Mouse (Mus musculus): Measurements from ENCODE around the gene Eml3. TPM values are rescaled to one million over a fixed set of nuclear protein-coding genes. Genes with fewer than 3 reads are reported as not detected.

Gene Eml3
- 22.1 and 29.4 TPM in 2 replicates for polyA plus RNA-seq (2015; fragmentation: Nextera tagmentation; extraction: Ambion mirVana)

DNA sequence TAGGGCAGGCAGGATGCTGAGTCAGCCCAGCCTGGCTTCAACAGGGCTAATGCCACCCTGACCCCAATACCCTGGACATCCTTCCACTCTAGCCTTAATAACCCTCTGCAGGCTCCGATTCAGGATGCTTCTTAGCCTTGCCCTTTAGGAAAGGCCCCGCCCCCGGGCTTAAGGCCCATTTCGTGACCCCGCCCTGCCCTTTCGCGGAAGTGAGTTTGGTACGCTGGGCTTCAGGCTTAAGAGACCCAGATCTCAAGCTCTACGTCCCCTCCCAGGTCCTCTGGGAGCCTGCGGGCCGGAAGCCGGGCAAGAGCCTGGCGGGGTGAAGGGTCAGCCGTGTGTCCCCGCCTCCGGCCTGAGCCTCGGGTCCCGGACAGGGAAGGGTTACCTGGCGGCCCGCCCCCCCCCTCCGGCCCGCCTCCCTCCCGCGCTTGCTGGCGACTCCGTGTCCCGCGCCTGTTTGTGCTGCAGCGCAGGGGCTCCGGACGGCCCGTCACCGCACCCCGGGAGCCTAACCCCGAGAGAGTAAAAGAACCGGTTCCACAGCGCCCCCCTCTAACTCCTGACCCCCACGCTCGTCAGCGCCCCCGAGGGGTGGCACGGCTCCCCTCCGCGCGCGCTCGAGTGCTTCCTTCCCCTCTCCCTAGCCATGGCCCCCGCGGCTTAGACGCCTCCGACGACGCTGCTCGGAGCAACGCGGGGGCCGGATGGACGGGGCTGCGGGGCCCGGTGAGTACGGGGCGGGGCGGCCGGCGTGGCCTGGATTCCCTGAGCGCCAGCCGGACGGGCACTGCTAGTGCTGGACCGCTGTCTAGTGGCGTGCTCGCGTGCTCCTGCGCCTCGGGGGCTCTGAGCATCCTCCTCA lies at the start of gene Eml3, which contains the start of gene Rom1:
Gene Eml3 (plus strand): TSS at position 329 of the 865 bp plus-strand sequence.
Gene Rom1 (minus strand): TSS at position 133 of the 865 bp plus-strand sequence.

DNA sequence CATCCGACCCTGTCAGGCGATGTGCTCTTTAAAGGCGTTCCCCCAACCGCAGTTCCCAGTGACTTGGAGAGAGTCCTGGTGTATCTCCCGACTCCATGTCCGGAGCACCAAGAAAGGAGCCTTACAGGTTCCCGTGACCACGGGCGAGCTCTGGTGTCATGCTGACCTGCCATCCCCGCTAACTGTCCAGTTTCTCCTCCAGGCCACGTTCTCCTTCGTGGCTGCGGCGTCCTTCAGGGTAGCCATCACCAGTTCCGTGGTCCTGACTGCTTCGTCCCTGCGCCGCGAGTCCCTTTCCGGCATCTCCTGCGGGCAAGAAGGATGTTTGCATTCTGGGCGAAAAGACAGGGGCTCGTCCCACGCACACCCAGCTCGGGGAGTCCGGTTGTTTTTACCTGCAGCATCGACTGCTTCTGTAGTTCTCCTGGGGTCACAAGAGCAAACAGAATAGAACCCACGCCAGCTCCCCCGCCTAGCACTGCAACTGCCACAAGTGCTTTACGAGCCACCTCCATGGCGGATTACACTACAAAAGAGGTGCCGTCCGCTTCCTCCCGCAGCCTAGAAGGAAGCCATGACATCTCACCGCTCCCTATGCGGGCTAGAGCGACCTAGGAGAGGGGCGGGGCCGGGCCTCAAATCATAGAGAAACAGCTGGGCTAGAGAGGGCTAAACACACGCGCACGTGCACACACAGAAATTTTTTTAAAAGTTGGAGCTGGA lies 48.9 kb upstream of the Eml3 start, which contains the start of gene Uqcc3:
Gene Uqcc3 (minus strand): TSS at position 613 of the 723 bp plus-strand sequence.

DNA sequence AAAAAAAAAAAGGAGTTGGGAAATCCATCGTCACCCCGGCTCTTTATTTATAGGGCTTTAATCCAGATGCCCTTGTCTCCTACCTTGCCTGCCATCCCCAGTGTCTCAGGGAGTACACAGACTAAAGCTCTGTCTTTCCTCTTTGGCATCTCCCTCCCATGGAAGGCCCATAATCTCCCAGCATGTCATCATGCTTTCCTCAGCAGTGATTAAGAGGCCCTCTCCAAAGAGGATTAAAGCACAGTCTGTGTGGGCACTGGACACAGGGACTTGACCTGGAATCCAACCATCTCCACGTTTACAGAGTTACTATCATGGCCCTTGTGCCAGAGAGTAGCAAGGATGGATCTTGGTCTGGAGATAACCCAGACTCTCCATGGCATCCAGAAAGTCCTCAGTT lies 45.7 kb upstream of the Eml3 start, which contains the start of the genes Lbhd1 and Gm49403:
Gene Lbhd1 (plus strand): TSS at position 117 of the 400 bp plus-strand sequence.
Gene Gm49403 (plus strand): TSS at position 315 of the 400 bp plus-strand sequence.

DNA sequence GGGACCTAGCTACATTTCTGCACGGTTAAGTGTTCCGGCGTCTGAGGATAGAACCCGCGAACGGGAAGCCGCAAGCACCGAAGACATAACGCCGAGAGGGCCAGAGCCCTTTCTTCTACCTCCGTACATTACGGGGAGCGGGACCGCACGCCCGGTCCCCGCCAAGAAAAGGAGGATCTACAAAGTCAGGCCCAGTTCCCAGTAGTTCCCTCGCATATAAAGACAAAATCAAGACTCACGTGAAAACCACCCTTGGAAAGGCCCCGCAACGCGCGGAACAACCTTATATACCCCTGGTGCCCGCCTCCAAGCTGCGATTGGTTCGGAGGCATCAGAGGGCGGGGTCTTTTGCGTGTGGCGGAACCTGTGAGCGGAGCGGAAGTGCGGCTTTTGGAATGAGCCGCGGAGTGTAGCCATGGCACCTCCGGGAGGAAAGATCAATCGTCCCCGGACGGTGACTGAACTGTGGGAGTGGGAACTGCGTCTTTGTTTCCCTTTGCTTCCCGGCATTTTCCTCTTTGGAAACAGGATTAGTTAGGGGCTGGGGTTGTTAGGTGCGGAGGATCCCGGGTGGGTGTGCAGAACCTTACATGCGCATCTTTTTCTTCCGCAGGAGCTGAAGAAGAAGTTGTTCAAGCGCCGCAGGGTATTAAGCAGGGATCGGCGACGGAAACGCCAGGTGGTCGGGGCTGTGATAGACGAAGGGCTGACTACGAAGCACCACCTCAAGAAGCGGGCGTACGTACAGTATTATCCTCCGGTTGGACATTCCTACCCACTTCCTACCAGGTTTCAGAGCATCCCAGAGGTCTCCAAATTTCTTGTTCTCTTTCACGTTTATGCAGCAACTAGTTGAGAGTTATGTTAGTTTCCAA lies 40.6 kb upstream of the Eml3 start, which contains the start of the genes 1810009A15Rik and Gm49416:
Gene 1810009A15Rik (plus strand): TSS at position 343 of the 875 bp plus-strand sequence.
Gene Gm49416 (plus strand): TSS at position 416 of the 875 bp plus-strand sequence.

DNA sequence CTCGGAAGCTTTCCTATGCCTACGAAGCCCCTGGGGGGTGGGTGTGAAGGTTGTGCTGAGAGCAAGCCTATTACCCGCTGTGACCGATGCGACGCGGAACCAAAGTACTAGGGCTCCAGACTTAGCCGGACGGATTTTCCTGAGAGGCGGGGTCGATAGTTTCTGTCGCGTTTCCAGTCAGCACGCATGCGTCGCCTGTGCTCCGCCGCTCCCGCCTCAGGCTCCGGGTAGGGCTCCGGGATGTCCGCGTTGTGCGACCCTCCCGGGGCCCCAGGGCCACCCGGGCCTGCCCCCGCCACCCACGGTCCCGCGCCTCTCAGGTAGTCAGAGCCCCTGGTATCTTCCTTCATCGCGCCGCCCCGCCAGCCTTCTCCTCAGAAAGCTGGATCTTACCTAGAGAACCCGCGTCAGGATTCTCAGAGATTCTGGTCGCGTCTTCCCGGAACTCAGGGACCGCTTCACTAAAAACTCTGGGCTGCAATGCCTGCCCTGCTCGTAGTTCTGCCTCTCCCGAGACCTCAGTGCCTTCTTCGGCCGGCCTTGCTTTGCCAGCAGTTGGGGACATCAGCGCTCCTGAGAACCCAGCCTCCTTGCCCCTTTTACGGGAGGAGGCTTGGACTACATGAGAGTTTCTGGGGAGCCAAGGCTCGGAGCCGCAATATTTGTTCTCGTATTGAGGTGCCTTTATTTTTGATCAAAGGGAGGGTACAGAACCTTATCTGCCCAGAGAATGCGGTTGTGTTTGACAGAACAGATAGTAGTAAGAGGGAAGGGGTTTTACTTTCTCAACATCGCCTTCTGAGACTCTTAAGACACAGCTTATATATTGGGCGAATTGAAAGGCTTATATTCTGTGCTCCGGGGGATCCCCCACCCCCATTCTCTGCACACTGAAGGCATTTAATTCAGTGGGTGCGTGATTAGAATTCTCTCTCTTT lies 36.3 kb upstream of the Eml3 start, which contains the start of gene Ints5:
Gene Ints5 (plus strand): TSS at position 177 of the 938 bp plus-strand sequence.

DNA sequence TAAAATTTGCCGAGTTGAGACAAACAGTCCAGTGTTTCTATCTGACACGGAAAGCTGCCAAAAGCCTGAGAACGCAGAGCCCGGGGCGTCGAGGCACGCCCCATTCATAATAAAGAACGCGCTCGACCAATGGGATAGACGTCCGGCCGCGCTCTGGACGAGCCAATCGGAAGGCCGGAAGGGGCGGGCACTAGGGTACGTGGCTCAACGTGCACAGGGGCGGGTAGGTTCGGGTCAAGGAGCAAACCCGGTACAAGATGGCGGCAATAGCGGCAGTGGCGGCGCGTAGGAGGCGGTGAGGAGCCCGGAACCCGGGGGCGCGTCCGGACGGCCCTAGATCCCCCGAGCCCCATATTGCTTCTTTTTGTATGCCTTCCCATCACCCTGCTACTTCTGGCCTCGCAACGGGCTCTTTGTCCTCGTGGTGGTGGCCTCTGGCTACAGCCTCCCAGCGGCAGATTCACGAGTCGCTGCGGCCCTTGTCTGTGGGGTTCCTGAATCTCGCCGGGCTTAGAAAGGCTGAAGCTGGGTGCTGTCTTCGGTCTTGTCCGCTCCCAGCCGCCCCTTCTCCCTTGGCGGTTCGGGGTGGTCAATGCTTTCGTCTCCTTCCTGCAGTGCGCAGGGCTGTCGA lies 31.4 kb upstream of the Eml3 start, which contains the start of gene Ganab:
Gene Ganab (plus strand): TSS at position 207 of the 631 bp plus-strand sequence.

DNA sequence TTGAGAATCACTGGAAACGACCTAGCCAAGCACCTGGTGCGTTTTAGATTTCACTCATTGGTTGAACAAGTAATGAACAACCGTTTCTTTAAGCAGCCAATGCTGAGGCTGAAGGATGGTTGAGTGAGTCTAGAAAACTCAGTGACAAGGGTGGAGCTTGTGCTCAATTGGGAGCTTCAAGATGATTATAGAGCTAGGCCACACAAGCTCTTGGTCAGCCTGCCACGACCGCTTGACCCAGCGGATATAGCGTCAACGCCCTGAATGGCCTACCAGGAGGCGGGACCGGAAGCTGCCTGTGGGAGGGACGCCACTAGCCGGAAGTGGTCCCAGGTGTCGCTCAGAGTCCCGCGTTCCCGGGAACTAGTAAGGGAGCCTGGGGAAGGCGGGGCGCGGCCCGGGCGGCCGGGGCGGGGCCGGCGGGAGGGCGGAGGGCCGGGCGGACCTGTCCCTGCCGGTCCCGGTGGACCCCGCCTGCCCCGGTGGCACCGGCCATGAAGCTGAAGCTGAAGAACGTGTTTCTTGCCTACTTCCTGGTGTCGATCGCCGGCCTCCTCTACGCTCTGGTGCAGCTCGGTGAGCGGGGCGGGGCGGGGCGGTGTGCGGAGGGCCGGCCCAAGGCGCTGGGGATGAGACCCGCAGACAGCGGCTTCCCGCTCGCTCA lies 9.1 kb upstream of the Eml3 start, which contains the start of gene B3gat3:
Gene B3gat3 (plus strand): TSS at position 302 of the 664 bp plus-strand sequence.

DNA sequence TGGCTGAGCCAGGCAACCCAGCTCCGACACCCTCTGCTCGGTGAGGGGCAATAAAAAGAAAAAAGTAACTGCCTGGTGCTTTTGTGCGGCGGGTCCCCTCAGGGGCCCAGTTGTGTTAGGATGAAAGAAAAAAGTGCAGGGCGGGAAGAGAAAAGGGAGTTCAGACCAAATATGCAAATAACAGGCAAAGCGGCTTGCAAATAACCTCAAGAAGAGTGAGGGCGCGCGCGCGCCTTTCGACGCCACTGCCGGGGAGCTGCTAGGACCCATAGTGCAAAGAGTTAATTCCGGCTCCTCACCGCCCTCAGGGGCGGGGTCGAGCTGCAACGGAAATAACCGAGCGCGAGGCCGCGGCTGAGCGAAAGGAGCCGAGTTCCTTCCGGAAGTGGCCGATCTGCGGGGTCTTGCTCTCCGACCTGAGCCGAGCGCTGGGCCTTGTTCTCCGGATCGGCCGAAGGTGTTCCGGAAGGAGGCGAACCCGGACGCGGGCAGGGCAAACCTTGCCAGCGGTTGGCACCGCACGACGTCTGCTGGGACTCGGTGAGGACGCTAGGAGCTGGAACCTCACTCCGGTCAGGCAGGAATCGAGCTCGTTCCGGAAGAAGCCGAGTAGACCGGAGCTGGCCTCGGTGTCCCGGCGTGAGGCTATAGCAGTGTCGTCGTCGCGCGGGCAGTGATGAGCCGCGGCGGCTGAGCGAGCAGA lies 12.3 kb downstream of the Eml3 start, which contains the start of gene Mta2:
Gene Mta2 (plus strand): TSS at position 361 of the 703 bp plus-strand sequence.

DNA sequence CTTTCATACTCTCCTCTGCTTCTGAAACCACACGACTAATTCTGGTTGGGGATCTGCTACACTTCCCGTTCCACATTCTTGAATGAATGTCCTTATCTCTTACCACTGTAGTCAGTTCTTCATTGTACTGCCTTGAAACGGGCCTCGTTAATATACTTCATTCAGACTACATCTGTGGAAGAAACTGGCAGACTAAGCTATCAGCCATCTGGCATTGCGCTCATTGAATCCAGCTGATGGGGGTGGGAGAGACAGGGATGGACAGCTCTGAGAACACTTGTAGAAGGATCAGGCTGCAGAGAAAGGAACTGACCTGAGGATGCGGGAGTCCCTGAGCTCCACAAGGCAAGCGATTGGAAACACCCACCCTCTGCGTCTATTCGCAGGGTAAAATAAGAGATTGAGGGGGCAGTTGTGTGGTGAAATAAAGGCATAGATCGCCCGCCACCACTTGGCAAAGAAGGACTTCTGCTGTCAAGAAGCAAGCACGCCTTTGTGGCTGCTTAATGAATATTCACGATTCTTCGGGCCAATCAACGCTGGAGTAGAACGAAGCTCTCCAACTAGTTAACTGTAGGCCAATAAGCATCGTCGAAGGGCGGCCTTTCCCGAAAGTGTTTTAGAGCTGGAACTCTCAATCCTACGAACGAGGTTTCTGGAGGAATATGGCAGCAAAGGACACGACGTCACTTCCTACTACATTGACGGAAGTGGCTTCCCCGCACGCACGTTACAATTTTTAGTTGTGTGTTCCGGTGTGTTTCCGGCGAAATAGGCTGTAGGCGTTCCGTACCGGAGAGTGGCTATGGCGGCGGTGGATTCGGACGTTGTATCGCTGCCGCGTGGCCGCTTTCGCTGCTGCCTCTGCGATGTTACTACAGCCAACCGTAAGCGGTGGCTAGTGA lies 24.0 kb downstream of the Eml3 start, which contains the start of gene Tut1:
Gene Tut1 (plus strand): TSS at position 713 of the 905 bp plus-strand sequence.

DNA sequence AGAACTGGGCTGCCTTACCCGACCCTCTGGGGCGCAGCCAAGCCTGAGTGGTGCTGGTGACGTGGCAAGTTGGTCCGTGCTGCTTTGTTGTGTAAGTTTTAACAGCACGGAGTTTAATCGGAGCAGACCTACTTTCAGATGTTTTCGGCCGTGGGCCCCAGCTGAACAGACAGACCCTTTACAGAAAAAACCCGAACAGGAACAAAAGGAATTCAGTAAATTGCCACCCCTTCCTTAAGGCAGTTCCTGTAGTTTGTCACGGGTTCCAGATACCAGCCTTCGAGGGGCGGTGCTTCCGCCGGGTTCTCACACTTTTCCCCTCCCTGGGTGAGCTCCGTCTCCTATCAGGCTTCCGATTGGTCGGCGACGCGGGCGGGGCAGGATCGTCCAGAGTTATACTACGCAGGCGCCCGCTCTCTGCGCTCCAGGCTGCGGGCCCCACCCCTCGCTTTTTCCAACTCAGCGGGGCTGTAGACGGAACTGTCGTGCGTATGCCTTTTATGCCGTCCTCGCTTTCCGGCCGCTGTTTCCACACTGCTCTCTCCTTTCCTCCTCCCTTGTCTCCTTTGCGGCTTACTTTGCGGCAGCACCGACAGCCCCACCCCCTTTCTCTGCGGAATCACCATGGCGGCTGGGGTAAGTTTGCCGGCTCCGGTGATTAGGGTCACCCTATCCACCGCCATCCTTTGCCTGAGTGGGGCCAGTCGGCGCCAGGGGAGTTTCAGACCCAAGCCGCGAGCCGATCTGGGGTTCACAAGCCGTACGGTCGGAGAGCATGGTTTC lies 37.4 kb downstream of the Eml3 start, which contains the start of gene Eef1g:
Gene Eef1g (plus strand): TSS at position 452 of the 783 bp plus-strand sequence.

DNA sequence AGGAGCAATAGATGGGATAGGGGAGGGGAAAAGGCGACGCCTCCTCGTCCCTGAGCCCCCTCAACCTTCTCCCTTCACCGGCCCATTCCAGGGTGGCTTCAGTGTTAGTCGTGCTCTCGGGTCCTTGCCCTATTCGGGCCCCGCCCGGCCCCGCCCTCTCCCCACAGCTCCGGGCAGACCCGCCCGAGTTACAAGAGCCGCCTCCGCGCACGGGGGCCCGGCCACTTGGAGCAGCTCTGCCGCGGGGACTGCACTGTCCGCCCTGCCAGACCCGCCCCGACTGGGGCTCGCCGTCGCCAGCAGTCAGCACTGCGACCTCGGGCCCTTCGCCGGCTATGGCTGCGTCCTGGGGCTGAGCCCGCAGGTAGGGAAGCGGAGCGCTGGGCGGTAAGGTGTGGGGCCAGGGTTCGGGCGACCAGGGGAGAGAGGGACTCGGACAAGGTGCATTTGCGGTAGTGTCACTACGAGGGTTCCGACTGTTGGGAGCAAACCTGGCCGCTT lies 59.8 kb downstream of the Eml3 start, which contains the start of gene Ahnak:
Gene Ahnak (plus strand): TSS at position 219 of the 501 bp plus-strand sequence.

Small RNA genes lying within 50 kb of the gene (microRNA-seq; reads per million reads assigned to microRNA genes)
- gene Mir5136 (ENCODE audit: borderline replicate concordance, insufficient number of aligned reads) = not detected

Other genes starting within 250 kb of the Eml3 start
- 83.1 and 141 TPM in 2 replicates for gene Slc3a2, start 206.2 kb upstream of the Eml3 start, polyA plus RNA-seq (2015; fragmentation: Nextera tagmentation; extraction: Ambion mirVana)
- 55.6 and 64.3 TPM in 2 replicates for gene Wdr74, start 193.7 kb upstream of the Eml3 start, polyA plus RNA-seq (2015; fragmentation: Nextera tagmentation; extraction: Ambion mirVana)
- gene 1700092M07Rik, start 188.8 kb upstream of the Eml3 start, polyA plus RNA-seq (2015; fragmentation: Nextera tagmentation; extraction: Ambion mirVana) = not detected in 2 replicates
- 85.3 and 122 TPM in 2 replicates for gene Stx5a, start 188.1 kb upstream of the Eml3 start, polyA plus RNA-seq (2015; fragmentation: Nextera tagmentation; extraction: Ambion mirVana)
- gene Nxf1, start 172.5 kb upstream of the Eml3 start, polyA plus RNA-seq (2015; fragmentation: Nextera tagmentation; extraction: Ambion mirVana) = 57.3 and 70.5 TPM in 2 replicates
- 187 and 192 TPM in 2 replicates for gene Tmem223, start 158.6 kb upstream of the Eml3 start, polyA plus RNA-seq (2015; fragmentation: Nextera tagmentation; extraction: Ambion mirVana)
- 117 and 159 TPM in 2 replicates for gene Tmem179b, start 155.1 kb upstream of the Eml3 start, polyA plus RNA-seq (2015; fragmentation: Nextera tagmentation; extraction: Ambion mirVana)
- gene Taf6l, start 143.1 kb upstream of the Eml3 start, polyA plus RNA-seq (2015; fragmentation: Nextera tagmentation; extraction: Ambion mirVana) = 14.0 and 14.5 TPM in 2 replicates
- gene Polr2g, start 131.0 kb upstream of the Eml3 start, polyA plus RNA-seq (2015; fragmentation: Nextera tagmentation; extraction: Ambion mirVana) = 250 and 252 TPM in 2 replicates
- 3.5 and 3.7 TPM in 2 replicates for gene Zbtb3, start 127.0 kb upstream of the Eml3 start, polyA plus RNA-seq (2015; fragmentation: Nextera tagmentation; extraction: Ambion mirVana)
- gene Ttc9c, start 110.2 kb upstream of the Eml3 start, polyA plus RNA-seq (2015; fragmentation: Nextera tagmentation; extraction: Ambion mirVana) = 19.5 and 25.9 TPM in 2 replicates
- gene Hnrnpul2, start 109.5 kb upstream of the Eml3 start, polyA plus RNA-seq (2015; fragmentation: Nextera tagmentation; extraction: Ambion mirVana) = 2.6 and 4.1 TPM in 2 replicates
- gene AC129217.1, start 99.8 kb upstream of the Eml3 start, polyA plus RNA-seq (2015; fragmentation: Nextera tagmentation; extraction: Ambion mirVana) = not detected in 2 replicates
- gene Bscl2, start 92.1 kb upstream of the Eml3 start, polyA plus RNA-seq (2015; fragmentation: Nextera tagmentation; extraction: Ambion mirVana) = 50.5 and 77.3 TPM in 2 replicates
- 32.7 and 80.6 TPM in 2 replicates for gene Gng3, start 90.4 kb upstream of the Eml3 start, polyA plus RNA-seq (2015; fragmentation: Nextera tagmentation; extraction: Ambion mirVana)
- gene Lrrn4cl, start 78.8 kb upstream of the Eml3 start, polyA plus RNA-seq (2015; fragmentation: Nextera tagmentation; extraction: Ambion mirVana) = 15.3 and 22.8 TPM in 2 replicates
- 177 and 268 TPM in 2 replicates for gene Ubxn1, start 58.1 kb upstream of the Eml3 start, polyA plus RNA-seq (2015; fragmentation: Nextera tagmentation; extraction: Ambion mirVana)
- gene Uqcc3, start 48.6 kb upstream of the Eml3 start, polyA plus RNA-seq (2015; fragmentation: Nextera tagmentation; extraction: Ambion mirVana) = 120 and 130 TPM in 2 replicates
- gene Lbhd1, start 45.8 kb upstream of the Eml3 start, polyA plus RNA-seq (2015; fragmentation: Nextera tagmentation; extraction: Ambion mirVana) = 69.8 and 70.7 TPM in 2 replicates
- not detected in 2 replicates for gene Gm49403, start 45.6 kb upstream of the Eml3 start, polyA plus RNA-seq (2015; fragmentation: Nextera tagmentation; extraction: Ambion mirVana)
- 76.8 and 83.8 TPM in 2 replicates for gene 1810009A15Rik, start 40.7 kb upstream of the Eml3 start, polyA plus RNA-seq (2015; fragmentation: Nextera tagmentation; extraction: Ambion mirVana)
- not detected in 2 replicates for gene Gm49416, start 40.6 kb upstream of the Eml3 start, polyA plus RNA-seq (2015; fragmentation: Nextera tagmentation; extraction: Ambion mirVana)
- 15.9 and 19.0 TPM in 2 replicates for gene Ints5, start 36.5 kb upstream of the Eml3 start, polyA plus RNA-seq (2015; fragmentation: Nextera tagmentation; extraction: Ambion mirVana)
- 35.9 and 58.5 TPM in 2 replicates for gene Ganab, start 31.5 kb upstream of the Eml3 start, polyA plus RNA-seq (2015; fragmentation: Nextera tagmentation; extraction: Ambion mirVana)
- gene B3gat3, start 9.2 kb upstream of the Eml3 start, polyA plus RNA-seq (2015; fragmentation: Nextera tagmentation; extraction: Ambion mirVana) = 35.8 and 37.6 TPM in 2 replicates
- gene Rom1, start 196 bp upstream of the Eml3 start, polyA plus RNA-seq (2015; fragmentation: Nextera tagmentation; extraction: Ambion mirVana) = 10.2 and 10.6 TPM in 2 replicates
- 62.8 and 87.3 TPM in 2 replicates for gene Mta2, start 12.3 kb downstream of the Eml3 start, polyA plus RNA-seq (2015; fragmentation: Nextera tagmentation; extraction: Ambion mirVana)
- 11.2 and 17.6 TPM in 2 replicates for gene Tut1, start 24.3 kb downstream of the Eml3 start, polyA plus RNA-seq (2015; fragmentation: Nextera tagmentation; extraction: Ambion mirVana)
- gene Eef1g, start 37.5 kb downstream of the Eml3 start, polyA plus RNA-seq (2015; fragmentation: Nextera tagmentation; extraction: Ambion mirVana) = 168 and 205 TPM in 2 replicates
- gene Ahnak, start 59.7 kb downstream of the Eml3 start, polyA plus RNA-seq (2015; fragmentation: Nextera tagmentation; extraction: Ambion mirVana) = 33.6 and 44.4 TPM in 2 replicates
- gene Scgb1a1, start 158.4 kb downstream of the Eml3 start, polyA plus RNA-seq (2015; fragmentation: Nextera tagmentation; extraction: Ambion mirVana) = 17.1 and 23.9 TPM in 2 replicates
- 13.5 and 14.4 TPM in 2 replicates for gene Asrgl1, start 206.1 kb downstream of the Eml3 start, polyA plus RNA-seq (2015; fragmentation: Nextera tagmentation; extraction: Ambion mirVana)

Measured in adrenal gland, postnatal 0 days (tissue).